Mouse (Mus musculus): ENCODE measurements at regions not wholly inside any gene's neighbourhood (a gene's known extent, or its start where the extent isn't known, plus 50 kb on each side); places are given as distances from the start of the nearest gene placed in this dataset.

DNA sequence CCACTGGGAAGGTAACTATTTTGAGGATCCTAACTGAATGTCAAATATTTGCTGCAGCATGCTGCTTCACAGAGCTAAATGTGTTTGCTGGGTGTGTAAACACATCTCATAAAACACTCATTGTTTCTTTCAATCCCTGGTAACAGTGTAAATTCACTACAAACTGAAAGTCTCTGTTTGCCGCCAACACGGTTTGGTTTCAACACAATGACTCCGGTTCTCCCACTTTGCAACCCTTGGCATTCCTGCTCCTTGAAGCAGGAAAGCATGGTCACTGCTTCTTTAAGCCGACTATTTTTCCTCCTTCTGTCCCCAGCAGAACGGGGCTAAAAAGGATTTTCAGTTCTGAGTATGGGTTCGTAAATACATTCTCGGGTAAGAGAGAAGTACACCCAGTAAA is 328.3 kb downstream of the Klf6 start:
- TF ChIP-seq CTCF (IDR thresholded peaks at IDR 0.05), result no peak
- TF ChIP-seq POLR2A (IDR thresholded peaks at IDR 0.05; ENCODE audit: insufficient read depth, low read depth, low read length), result no peak
- no peak for TF ChIP-seq EP300 (IDR thresholded peaks at IDR 0.05; ENCODE audit: insufficient read depth, low read depth, low read length)

Data from heart, adult 2 months (tissue).